Mouse (Mus musculus) intestine, embryonic 14.5 days (tissue): Measurements from ENCODE around the gene Plet1. TPM values are rescaled to one million over a fixed set of nuclear protein-coding genes. Genes with fewer than 3 reads are reported as not detected.

ENCODE experiments used
- ATAC-seq: fragments of 200-750 bp; cut with Nextera tagmentation; replicated peaks from 2 replicates; pipeline ENCODE4 v1.8.0; 2017; ENCODE audit warnings: low read depth, moderate number of reproducible peaks, moderate TSS enrichment, moderate library complexity; ENCODE audit not compliant: low FRiP score, low TSS enrichment
- DNase-seq: peaks from one replicate; pipeline ENCODE4 v3.0.0-alpha.2; 2018; ENCODE audit warnings: low spot score
- H3K27ac ChIP-seq: fragments of 300-500 bp; sonication (generic); 2 replicates; pipeline ENCODE4 v1.5.1; 2014; ENCODE audit warnings: low read depth, mild to moderate bottlenecking, control low read depth
- H3K27me3 ChIP-seq: fragments of 300-500 bp; sonication (generic); replicated peaks from 2 replicates; pipeline ENCODE4 v1.6.1; 2014; ENCODE audit warnings: low read length, control low read depth; ENCODE audit not compliant: control insufficient read depth, insufficient read depth
- H3K36me3 ChIP-seq: fragments of 300-500 bp; sonication (generic); 2 replicates; pipeline ENCODE4 v1.6.1; 2014; ENCODE audit warnings: low read length, control low read depth; ENCODE audit not compliant: control insufficient read depth, insufficient read depth
- H3K4me1 ChIP-seq: fragments of 300-500 bp; sonication (generic); replicated peaks from 2 replicates; pipeline ENCODE4 v1.6.1; 2014; ENCODE audit warnings: low read length, control low read depth, mixed read lengths; ENCODE audit not compliant: control insufficient read depth, insufficient read depth
- H3K4me2 ChIP-seq: fragments of 300-500 bp; sonication (generic); 2 replicates; pipeline ENCODE4 v1.6.1; 2014; ENCODE audit warnings: low read length
- H3K4me3 ChIP-seq: fragments of 300-500 bp; sonication (generic); 2 replicates; pipeline ENCODE4 v1.5.1; 2014; ENCODE audit warnings: low read depth, low read length, control low read depth, mixed read lengths
- H3K9ac ChIP-seq: fragments of 300-500 bp; sonication (generic); 2 replicates; pipeline ENCODE4 v1.6.1; 2014; ENCODE audit warnings: mild to moderate bottlenecking, low read length
- H3K9me3 ChIP-seq: fragments of 300-500 bp; sonication (generic); 2 replicates; pipeline ENCODE4 v1.6.1; 2016; ENCODE audit warnings: low read length, control low read depth; ENCODE audit not compliant: control insufficient read depth
- WGBS: fragments of 180-500 bp; shearing (Covaris S2); extraction: QIAGEN DNeasy Blood & Tissue Kit; methylation state at CpG from one replicate; pipeline ENCODE4 v1.1.7; 2014; 5-methylcytosine and 5-hydroxymethylcytosine counted together
- polyA plus RNA-seq: library from polyadenylated mRNA; unstranded; fragments of >200 nt; fragmentation: Nextera tagmentation; extraction: Ambion mirVana; gene quantifications from 2 replicates; pipeline ENCODE4 v1.2.1, GENCODE M21; 2014

Gene Plet1
- polyA plus RNA-seq, 1 experiment from 2014 or later = 1.7 TPM

GRCm38 (mm10) chr9:50482743-50483142, 11.6 kb upstream of the Plet1 start:
- no peak overlapping the region for H3K4me3 ChIP-seq
- no peaks in the 10 kb centered on the region for H3K27me3 ChIP-seq
- H3K9ac ChIP-seq = no peak overlapping the region
- H3K4me2 ChIP-seq = no peak overlapping the region
- WGBS = 86% methylated on average over 8 of the region's 8 CpGs
- no peaks in the 10 kb centered on the region for H3K36me3 ChIP-seq
- H3K9me3 ChIP-seq = no peaks in the 10 kb centered on the region
- no peak overlapping the region for H3K27ac ChIP-seq
- ATAC-seq (no peak), DNase-seq (no peak)
- peaks cover 12% of the 10 kb centered on the region for H3K4me1 ChIP-seq

GRCm38 (mm10) chr9:50485521-50485920, 8.8 kb upstream of the Plet1 start:
- Histone ChIP-seq H3K4me2 (peak overlapping the region; percentile 36), H3K4me3 (no peak overlapping the region), H3K4me1 (peaks cover 12% of the 10 kb centered on the region), H3K9ac (no peak overlapping the region), H3K9me3 (no peaks in the 10 kb centered on the region), H3K27me3 (no peaks in the 10 kb centered on the region), H3K27ac (no peak overlapping the region), H3K36me3 (no peaks in the 10 kb centered on the region)
- DNase-seq = no peak
- no peak for ATAC-seq
- WGBS = 8% methylated on average over 10 of the region's 10 CpGs

GRCm38 (mm10) chr9:50490836-50491235, 3.5 kb upstream of the Plet1 start:
- no peak overlapping the region for H3K4me2 ChIP-seq
- no peak overlapping the region for H3K4me3 ChIP-seq
- no peak overlapping the region for H3K27ac ChIP-seq
- H3K9me3 ChIP-seq = no peaks in the 10 kb centered on the region
- H3K36me3 ChIP-seq = no peaks in the 10 kb centered on the region
- ATAC-seq (no peak), DNase-seq (no peak)
- no peaks in the 10 kb centered on the region for H3K27me3 ChIP-seq
- no peak overlapping the region for H3K9ac ChIP-seq
- peaks cover 9% of the 10 kb centered on the region for H3K4me1 ChIP-seq

GRCm38 (mm10) chr9:50491531-50492045, 2.7 kb upstream of the Plet1 start:
- no peaks in the 10 kb centered on the region for H3K27me3 ChIP-seq
- no peaks in the 10 kb centered on the region for H3K36me3 ChIP-seq
- peaks cover 12% of the 10 kb centered on the region for H3K4me1 ChIP-seq
- no peak overlapping the region for H3K4me3 ChIP-seq
- WGBS = 61% methylated on average over 2 of the region's 2 CpGs
- no peak overlapping the region for H3K4me2 ChIP-seq
- H3K9ac ChIP-seq = no peak overlapping the region
- no peak for ATAC-seq
- no peak overlapping the region for H3K27ac ChIP-seq
- DNase-seq = no peak
- H3K9me3 ChIP-seq = no peaks in the 10 kb centered on the region

GRCm38 (mm10) chr9:50493777-50494176, 548 bp upstream of the Plet1 start:
- no peaks in the 10 kb centered on the region for H3K9me3 ChIP-seq
- H3K27ac ChIP-seq = no peak overlapping the region
- peaks cover 12% of the 10 kb centered on the region for H3K4me1 ChIP-seq
- no peaks in the 10 kb centered on the region for H3K36me3 ChIP-seq
- no peak for ATAC-seq
- no peak overlapping the region for H3K4me3 ChIP-seq
- no peak for DNase-seq
- no peak overlapping the region for H3K4me2 ChIP-seq
- WGBS = 66% methylated on average over 2 of the region's 2 CpGs
- no peak overlapping the region for H3K9ac ChIP-seq
- no peaks in the 10 kb centered on the region for H3K27me3 ChIP-seq

- Histone ChIP-seq H3K9ac (no peak overlapping the region), H3K4me3 (no peak overlapping the region), H3K27ac (no peak overlapping the region), H3K36me3 (no peaks in the 10 kb centered on the region), H3K27me3 (no peaks in the 10 kb centered on the region), H3K4me1 (peaks cover 12% of the 10 kb centered on the region), H3K9me3 (no peaks in the 10 kb centered on the region), H3K4me2 (no peak overlapping the region)
- no peak for ATAC-seq
- no peak for DNase-seq
- WGBS = 58% methylated on average over 10 of the region's 10 CpGs
Measured at GRCm38 (mm10) chr9:50495405-50496150, 1.3 kb downstream of the Plet1 start.

- ATAC-seq = no peak
- no peaks in the 10 kb centered on the region for H3K36me3 ChIP-seq
- H3K9ac ChIP-seq = no peak overlapping the region
- H3K27me3 ChIP-seq = no peaks in the 10 kb centered on the region
- no peak overlapping the region for H3K4me2 ChIP-seq
- no peak overlapping the region for H3K27ac ChIP-seq
- no peak for DNase-seq
- peaks cover 12% of the 10 kb centered on the region for H3K4me1 ChIP-seq
- WGBS = 34% methylated on average over 6 of the region's 6 CpGs
- no peaks in the 10 kb centered on the region for H3K9me3 ChIP-seq
- no peak overlapping the region for H3K4me3 ChIP-seq
Measured at GRCm38 (mm10) chr9:50496151-50496505, 1.8 kb downstream of the Plet1 start.

- Histone ChIP-seq H3K9me3 (no peaks in the 10 kb centered on the region), H3K4me1 (peaks cover 12% of the 10 kb centered on the region), H3K9ac (no peak overlapping the region), H3K27ac (no peak overlapping the region), H3K4me3 (no peak overlapping the region), H3K36me3 (no peaks in the 10 kb centered on the region), H3K4me2 (no peak overlapping the region), H3K27me3 (no peaks in the 10 kb centered on the region)
- no peak for ATAC-seq
- DNase-seq = no peak
- WGBS = 31% methylated on average over 6 of the region's 6 CpGs
Measured at GRCm38 (mm10) chr9:50496546-50496945, 2.2 kb downstream of the Plet1 start.

- no peak overlapping the region for H3K4me2 ChIP-seq
- H3K9ac ChIP-seq = no peak overlapping the region
- no peak overlapping the region for H3K27ac ChIP-seq
- peaks cover 12% of the 10 kb centered on the region for H3K4me1 ChIP-seq
- ATAC-seq = no peak
- no peak overlapping the region for H3K4me3 ChIP-seq
- no peaks in the 10 kb centered on the region for H3K27me3 ChIP-seq
- no peaks in the 10 kb centered on the region for H3K36me3 ChIP-seq
- WGBS = 55% methylated on average over 6 of the region's 6 CpGs
- no peaks in the 10 kb centered on the region for H3K9me3 ChIP-seq
- DNase-seq = no peak
Measured at GRCm38 (mm10) chr9:50497076-50497475, 2.8 kb downstream of the Plet1 start.
